Mouse (Mus musculus): ENCODE measurements around the gene Ccnl1.

DNA sequence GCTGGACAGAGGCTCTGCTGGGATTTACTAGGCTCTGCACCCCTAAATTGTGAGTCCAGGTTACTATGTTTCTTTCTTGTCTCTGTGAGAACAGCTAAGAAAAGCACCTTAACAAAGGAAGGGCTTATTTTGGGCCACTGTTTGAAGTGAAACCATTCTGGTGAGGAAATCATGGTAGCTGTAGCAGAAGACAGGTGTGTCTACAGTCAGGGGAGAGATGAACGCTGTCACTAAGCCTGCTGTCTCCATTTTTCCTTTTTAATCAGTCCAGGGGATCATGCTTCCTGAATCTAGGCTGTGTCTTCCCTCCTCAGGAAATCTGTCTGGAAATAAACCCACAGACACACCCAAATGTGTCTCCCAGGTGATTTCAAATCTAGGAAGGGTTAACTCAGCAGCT lies 36.4 kb downstream of the Ccnl1 start:
- TF ChIP-seq E2F4 (IDR thresholded peaks at IDR 0.05; ENCODE audit: insufficient read depth) (no peak), MYOD1 (IDR thresholded peaks at IDR 0.05; ENCODE audit: control insufficient read depth in 1 of 3, insufficient read length in 2 of 3, low read depth in 2 of 3) (no peak), POLR2AphosphoS2 (IDR thresholded peaks at IDR 0.05; ENCODE audit: insufficient read length, low read depth) (no peak), POLR2A (IDR thresholded peaks at IDR 0.05; ENCODE audit: insufficient read length, low read depth) (no peak), MYOG (IDR thresholded peaks at IDR 0.05; ENCODE audit: control insufficient read depth in 1 of 3, insufficient read depth in 1 of 3, insufficient read length in 2 of 3, low read depth in 2 of 3) (no peak), SRF (IDR thresholded peaks at IDR 0.05; ENCODE audit: control insufficient read depth, insufficient read length, low read depth) (no peak), USF1 (IDR thresholded peaks at IDR 0.05; ENCODE audit: low read depth) (no peak), MAX (IDR thresholded peaks at IDR 0.05; ENCODE audit: low read depth) (no peak), REST (IDR thresholded peaks at IDR 0.05; ENCODE audit: insufficient read depth, insufficient read length) (no peak), TCF3 (IDR thresholded peaks at IDR 0.05; ENCODE audit: insufficient read length, low read depth) (no peak), TCF12 (IDR thresholded peaks at IDR 0.05; ENCODE audit: insufficient read depth, poor library complexity, severe bottlenecking) (no peak)
